Mouse (Mus musculus): ENCODE measurements at regions not wholly inside any gene's neighbourhood (a gene's known extent, or its start where the extent isn't known, plus 50 kb on each side); places are given as distances from the start of the nearest gene placed in this dataset.

GRCm38 (mm10) chr5:148742158-148742835, 186.8 kb downstream of the Katnal1 start:
- no peak for ATAC-seq (ENCODE audit: low TSS enrichment)

GRCm38 (mm10) chr5:148741267-148742004, 187.7 kb downstream of the Katnal1 start:
- no peak for ATAC-seq (ENCODE audit: low TSS enrichment)

GRCm38 (mm10) chr5:148740366-148741266, 188.0 kb upstream of the Ubl3 start:
- ATAC-seq (ENCODE audit: low TSS enrichment) = no peak

- no peak for ATAC-seq (ENCODE audit: low TSS enrichment)
Observed at GRCm38 (mm10) chr5:148739672-148740071, 187.1 kb upstream of the Ubl3 start.

- no peak for ATAC-seq (ENCODE audit: low TSS enrichment)
Observed at GRCm38 (mm10) chr5:148739141-148739540, 186.6 kb upstream of the Ubl3 start.

- ATAC-seq (ENCODE audit: low TSS enrichment) = no peak
Observed at GRCm38 (mm10) chr5:148729541-148729940, 177.0 kb upstream of the Ubl3 start.

GRCm38 (mm10) chr5:148728492-148728891, 175.9 kb upstream of the Ubl3 start:
- ATAC-seq (ENCODE audit: low TSS enrichment) = no peak

GRCm38 (mm10) chr5:148726442-148726841, 173.9 kb upstream of the Ubl3 start:
- ATAC-seq (ENCODE audit: low TSS enrichment) = no peak

GRCm38 (mm10) chr5:148724470-148724869, 171.9 kb upstream of the Ubl3 start:
- ATAC-seq (ENCODE audit: low TSS enrichment) = no peak

- ATAC-seq (ENCODE audit: low TSS enrichment) = no peak
Observed at GRCm38 (mm10) chr5:148723677-148724227, 171.2 kb upstream of the Ubl3 start.

GRCm38 (mm10) chr5:148720604-148721003, 168.0 kb upstream of the Ubl3 start:
- no peak for ATAC-seq (ENCODE audit: low TSS enrichment)

GRCm38 (mm10) chr5:148716633-148717032, 164.0 kb upstream of the Ubl3 start:
- no peak for ATAC-seq (ENCODE audit: low TSS enrichment)

- ATAC-seq (ENCODE audit: low TSS enrichment) = no peak
Observed at GRCm38 (mm10) chr5:148715218-148715991, 162.8 kb upstream of the Ubl3 start.

- ATAC-seq (ENCODE audit: low TSS enrichment) = no peak
Observed at GRCm38 (mm10) chr5:148714807-148715206, 162.2 kb upstream of the Ubl3 start.

- no peak for ATAC-seq (ENCODE audit: low TSS enrichment)
Observed at GRCm38 (mm10) chr5:148713796-148714195, 161.2 kb upstream of the Ubl3 start.

GRCm38 (mm10) chr5:148713039-148713438, 160.4 kb upstream of the Ubl3 start:
- ATAC-seq (ENCODE audit: low TSS enrichment) = no peak

GRCm38 (mm10) chr5:148711570-148711969, 159.0 kb upstream of the Ubl3 start:
- no peak for ATAC-seq (ENCODE audit: low TSS enrichment)

- ATAC-seq (ENCODE audit: low TSS enrichment) = no peak
Observed at GRCm38 (mm10) chr5:148709111-148709771, 156.7 kb upstream of the Ubl3 start.

GRCm38 (mm10) chr5:148708014-148708741, 155.6 kb upstream of the Ubl3 start:
- ATAC-seq (ENCODE audit: low TSS enrichment) = peak; percentile 87

GRCm38 (mm10) chr5:148707335-148707734, 154.7 kb upstream of the Ubl3 start:
- ATAC-seq (ENCODE audit: low TSS enrichment) = 0 out of 2 replicates have a peak, but pooled peaks have one; percentile 27

All from frontal cortex, adult (tissue).